Mouse (Mus musculus): ENCODE measurements around the gene Mecr.

GRCm38 (mm10) chr4:131883571-131883970 is 40.3 kb downstream of the Mecr start:
- TF ChIP-seq POLR2AphosphoS2 (IDR thresholded peaks at IDR 0.05; ENCODE audit: low read length) (no peak), GATA1 (IDR thresholded peaks at IDR 0.05; ENCODE audit: low read depth, low read length) (no peak), CTCF (IDR thresholded peaks at IDR 0.05 in 2 of 3, conservative IDR thresholded peaks at IDR 0.05 in 1 of 3; ENCODE audit: control insufficient read depth in 1 of 3, insufficient read depth in 1 of 3, low read depth in 2 of 3, low read length in 3 of 3, poor library complexity in 1 of 3, severe bottlenecking in 1 of 3) (no peak), USF1 (IDR thresholded peaks at IDR 0.05; ENCODE audit: low read depth, low read length) (no peak), EP300 (IDR thresholded peaks at IDR 0.05; ENCODE audit: low read depth in 1 of 2, low read length in 2 of 2) (no peak), SMC3 (IDR thresholded peaks at IDR 0.05; ENCODE audit: low read depth, low read length) (no peak), RAD21 (IDR thresholded peaks at IDR 0.05; ENCODE audit: low read depth, low read length) (no peak)

Data from MEL (cell line).